Mouse (Mus musculus) liver, embryonic 16.5 days (tissue): Measurements from ENCODE around the gene Tspan17. TPM values are rescaled to one million over a fixed set of nuclear protein-coding genes. Genes with fewer than 3 reads are reported as not detected.

ENCODE experiments used
- ATAC-seq: fragments of 200-750 bp; cut with Nextera tagmentation; 2 replicates; pipeline ENCODE4 v1.8.0; 2017; ENCODE audit warnings: low read depth, mild to moderate bottlenecking, moderate number of reproducible peaks, moderate library complexity
- H3K27ac ChIP-seq: fragments of 300-500 bp; sonication (generic); 2 replicates; pipeline ENCODE4 v1.5.1; 2014; ENCODE audit warnings: mild to moderate bottlenecking, low read length
- H3K27me3 ChIP-seq: fragments of 300-500 bp; sonication (generic); 2 replicates; pipeline ENCODE4 v1.6.1; 2014; ENCODE audit warnings: low read depth, low read length, mixed read lengths; ENCODE audit not compliant: control insufficient read depth, insufficient read depth
- H3K36me3 ChIP-seq: fragments of 300-500 bp; sonication (generic); 2 replicates; pipeline ENCODE4 v1.6.1; 2014; ENCODE audit warnings: mild to moderate bottlenecking; ENCODE audit not compliant: control insufficient read depth, insufficient read depth
- H3K4me1 ChIP-seq: fragments of 300-500 bp; sonication (generic); 2 replicates; pipeline ENCODE4 v1.6.1; 2014; ENCODE audit warnings: low read depth, low read length, mixed read lengths; ENCODE audit not compliant: control insufficient read depth
- H3K4me2 ChIP-seq: fragments of 300-500 bp; sonication (generic); 2 replicates; pipeline ENCODE4 v1.6.1; 2014; ENCODE audit warnings: low read depth, low read length, mixed read lengths
- H3K4me3 ChIP-seq: fragments of 300-500 bp; sonication (generic); 2 replicates; pipeline ENCODE4 v1.5.1; 2014; ENCODE audit warnings: low read depth, mild to moderate bottlenecking, low read length
- H3K9ac ChIP-seq: fragments of 300-500 bp; sonication (generic); 2 replicates; pipeline ENCODE4 v1.6.1; 2014; ENCODE audit warnings: low read depth, low read length
- H3K9me3 ChIP-seq: fragments of 300-500 bp; sonication (generic); replicated peaks from 2 replicates; pipeline ENCODE4 v1.6.1; 2016; ENCODE audit warnings: low read length; ENCODE audit not compliant: control insufficient read depth
- WGBS: fragments of 180-500 bp; shearing (Covaris S2); extraction: QIAGEN DNeasy Blood & Tissue Kit; methylation state at CpG from one replicate; pipeline ENCODE4 v1.1.7; 2014; ENCODE audit not compliant: insufficient replicate concordance; 5-methylcytosine and 5-hydroxymethylcytosine counted together
- polyA plus RNA-seq: library from polyadenylated mRNA; unstranded; fragments of >200 nt; fragmentation: Nextera tagmentation; extraction: Ambion mirVana; gene quantifications from 2 replicates; pipeline ENCODE4 v1.2.1, GENCODE M21; 2015

The Tspan17 gene
- polyA plus RNA-seq, 1 experiment from 2014 or later = 1.4 TPM

DNA sequence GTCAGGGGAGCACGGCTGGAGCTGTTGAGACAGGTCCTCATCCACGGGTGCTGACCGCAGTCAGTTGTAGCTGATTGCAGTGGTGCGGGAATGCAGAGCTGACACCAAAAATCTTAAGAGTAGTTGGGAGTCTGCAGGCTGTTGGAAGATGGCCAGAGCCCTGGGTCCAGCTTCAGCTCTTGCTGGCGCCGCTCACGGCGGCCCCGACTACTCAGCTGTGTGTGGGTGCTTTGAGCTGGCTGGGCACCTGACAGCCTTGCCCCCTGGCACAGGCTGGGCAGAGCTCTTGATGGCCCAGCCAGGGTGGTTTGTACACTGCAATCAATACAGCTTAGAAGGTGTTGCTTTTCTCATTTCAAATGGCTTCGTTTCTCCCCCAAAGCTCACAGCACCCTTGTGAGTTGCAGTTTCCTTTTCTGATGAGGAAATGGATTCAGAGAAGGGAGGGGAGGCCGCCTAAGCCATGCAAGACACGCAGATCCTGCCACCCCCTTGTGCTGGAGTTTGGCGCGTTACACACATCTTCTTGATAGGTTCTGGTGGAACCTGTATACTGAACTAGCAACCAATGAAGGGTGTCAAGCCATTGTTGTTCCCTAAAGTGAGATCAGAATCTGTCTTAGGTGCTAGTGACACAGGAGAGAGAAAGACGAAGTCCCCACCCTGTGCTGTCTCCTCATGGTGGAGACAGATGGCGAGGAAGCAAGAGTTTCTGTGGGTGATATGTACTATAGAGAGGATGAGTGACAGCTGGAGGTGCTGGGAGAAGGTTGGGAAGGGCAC is 8.9 kb downstream of the Tspan17 start:
- H3K4me3 ChIP-seq = no peak overlapping the region
- H3K36me3 ChIP-seq = no peaks in the 10 kb centered on the region
- WGBS = 62% methylated on average over 16 of the region's 16 CpGs
- H3K4me1 ChIP-seq = no peaks in the 10 kb centered on the region
- no peak overlapping the region for H3K27ac ChIP-seq
- no peak for ATAC-seq
- H3K9me3 ChIP-seq = no peaks in the 10 kb centered on the region
- no peak overlapping the region for H3K9ac ChIP-seq
- no peak overlapping the region for H3K4me2 ChIP-seq
- H3K27me3 ChIP-seq = no peaks in the 10 kb centered on the region

DNA sequence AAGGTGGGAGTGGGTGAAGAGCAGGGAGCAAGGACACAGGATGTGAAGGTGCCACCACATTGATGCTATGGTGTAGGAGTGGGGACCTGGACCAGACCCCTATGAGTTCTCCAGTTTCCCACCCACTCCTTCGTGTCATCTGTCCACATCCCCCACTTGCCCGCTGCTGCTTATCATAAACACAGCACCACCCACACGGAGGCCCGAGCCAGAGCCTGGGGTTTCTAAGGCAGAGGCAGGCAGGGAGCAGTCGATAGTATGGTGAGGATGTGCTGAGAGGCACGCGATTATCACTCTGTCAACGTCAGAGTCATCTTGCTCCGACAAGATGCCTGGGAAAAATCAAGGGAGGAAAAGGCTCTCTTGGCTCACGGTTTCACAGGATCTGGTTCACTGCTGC is 9.6 kb downstream of the Tspan17 start:
- ATAC-seq = no peak
- Histone ChIP-seq H3K4me1 (no peaks in the 10 kb centered on the region), H3K9ac (no peak overlapping the region), H3K36me3 (no peaks in the 10 kb centered on the region), H3K27me3 (no peaks in the 10 kb centered on the region), H3K4me3 (no peak overlapping the region), H3K9me3 (no peaks in the 10 kb centered on the region), H3K27ac (no peak overlapping the region), H3K4me2 (no peak overlapping the region)
- 43% methylated on average over 10 of the region's 10 CpGs for WGBS

DNA sequence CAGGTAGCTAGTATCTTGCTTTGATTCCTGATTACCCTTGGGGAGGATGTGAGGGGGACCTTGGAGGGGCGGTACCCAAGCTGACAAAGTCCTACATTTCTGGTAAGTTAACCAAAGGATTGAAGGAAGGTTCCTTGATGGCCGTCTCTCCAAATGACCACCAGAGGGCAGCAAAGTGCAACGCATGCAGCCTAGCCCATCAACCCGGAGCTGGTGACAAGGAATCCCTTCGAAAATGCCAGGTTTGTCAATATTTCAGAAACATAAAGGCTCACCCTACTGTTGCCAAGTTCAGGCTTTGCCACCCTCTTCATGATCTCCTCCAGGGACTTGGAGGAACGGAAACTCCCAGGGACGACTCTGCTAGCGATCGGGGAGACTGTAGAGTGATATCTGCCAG is 10.5 kb downstream of the Tspan17 start:
- Histone ChIP-seq H3K36me3 (no peaks in the 10 kb centered on the region), H3K9me3 (no peaks in the 10 kb centered on the region), H3K9ac (no peak overlapping the region), H3K27me3 (no peaks in the 10 kb centered on the region), H3K27ac (no peak overlapping the region), H3K4me1 (no peaks in the 10 kb centered on the region), H3K4me3 (no peak overlapping the region), H3K4me2 (no peak overlapping the region)
- no peak for ATAC-seq
- 13% methylated on average over 9 of the region's 9 CpGs for WGBS

DNA sequence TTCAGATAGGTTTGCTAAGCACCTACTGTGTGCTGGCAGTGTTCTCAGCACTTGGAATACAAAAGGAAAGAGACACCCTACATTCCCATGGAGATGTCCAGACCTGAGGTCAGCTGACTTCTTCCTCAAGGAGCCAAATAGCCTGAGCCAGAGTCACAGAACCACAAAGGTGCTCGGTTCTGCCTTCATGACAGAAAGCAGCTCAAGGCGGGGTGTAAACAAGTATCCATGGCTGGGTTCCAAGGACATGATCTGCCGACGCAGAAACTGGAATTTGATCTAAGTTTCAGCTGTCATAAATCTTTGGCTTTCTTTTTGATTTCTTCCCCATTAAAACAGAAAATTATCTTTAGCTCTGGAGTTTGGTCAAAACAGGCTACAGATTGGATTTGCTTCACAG is 11.0 kb downstream of the Tspan17 start:
- no peaks in the 10 kb centered on the region for H3K4me1 ChIP-seq
- H3K9ac ChIP-seq = no peak overlapping the region
- no peak overlapping the region for H3K4me2 ChIP-seq
- no peaks in the 10 kb centered on the region for H3K27me3 ChIP-seq
- no peaks in the 10 kb centered on the region for H3K9me3 ChIP-seq
- 57% methylated on average over 4 of the region's 4 CpGs for WGBS
- H3K36me3 ChIP-seq = no peaks in the 10 kb centered on the region
- ATAC-seq = no peak
- H3K27ac ChIP-seq = no peak overlapping the region
- no peak overlapping the region for H3K4me3 ChIP-seq

DNA sequence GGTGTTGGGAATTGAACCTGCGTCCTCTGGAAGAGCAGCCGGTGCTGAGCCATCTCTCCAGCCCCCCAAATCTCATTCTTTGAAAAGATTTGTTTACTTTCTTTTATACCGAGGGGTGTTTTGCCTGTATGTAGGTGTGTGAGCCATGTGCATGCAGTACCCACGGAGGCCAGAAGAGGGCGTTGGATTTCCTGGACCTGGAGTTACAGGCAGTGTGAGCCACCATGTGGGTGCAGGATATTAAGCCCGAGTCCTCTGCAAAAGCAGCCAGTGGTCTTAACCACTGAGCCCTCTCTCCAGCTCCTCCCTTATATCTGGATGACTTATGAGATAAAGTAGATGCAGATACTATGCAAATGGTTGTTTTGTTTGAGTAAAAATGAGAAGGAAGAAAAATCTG is 13.8 kb downstream of the Tspan17 start:
- Histone ChIP-seq H3K4me3 (no peak overlapping the region), H3K9ac (no peak overlapping the region), H3K9me3 (no peaks in the 10 kb centered on the region), H3K4me2 (no peak overlapping the region), H3K27me3 (peaks cover 4% of the 10 kb centered on the region; the same call in 1 of the 2 replicates), H3K36me3 (no peaks in the 10 kb centered on the region), H3K27ac (no peak overlapping the region), H3K4me1 (no peaks in the 10 kb centered on the region)
- WGBS = 57% methylated on average over 6 of the region's 6 CpGs
- no peak for ATAC-seq

DNA sequence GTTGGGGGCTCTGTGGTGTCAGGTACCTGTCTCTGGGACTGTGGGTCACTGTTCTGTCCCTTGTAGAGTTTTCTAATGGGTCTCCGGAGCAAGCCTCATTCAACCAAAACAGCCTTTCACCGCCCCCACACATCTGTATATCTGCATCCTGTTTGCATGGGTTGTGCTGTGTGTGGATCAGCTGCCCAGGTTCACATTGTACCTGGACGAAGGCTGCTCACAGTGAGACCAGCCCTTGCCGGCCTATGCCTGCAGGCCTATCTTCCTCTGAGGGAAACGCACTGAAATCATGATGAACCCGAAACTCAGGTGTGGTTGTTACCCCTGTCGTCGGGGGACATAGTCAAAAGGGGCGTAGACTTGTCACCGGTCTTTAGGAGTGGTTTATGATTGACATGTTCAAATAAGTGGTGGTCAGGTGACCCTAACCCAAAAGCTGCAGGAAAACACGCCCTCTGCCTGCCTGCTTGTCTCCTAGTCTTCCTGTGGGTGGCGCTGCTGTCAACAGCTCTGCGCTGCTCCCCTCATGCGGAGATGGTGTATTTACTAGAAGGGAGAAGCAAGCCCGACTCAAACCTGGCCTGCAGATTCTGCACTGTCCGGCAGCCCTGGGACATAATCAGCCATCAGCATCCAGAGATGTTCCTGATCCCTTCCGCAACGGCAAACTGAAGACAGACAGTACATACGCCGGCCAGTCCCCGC is 16.1 kb downstream of the Tspan17 start:
- no peaks in the 10 kb centered on the region for H3K9me3 ChIP-seq
- H3K27me3 ChIP-seq = peaks cover 4% of the 10 kb centered on the region; the same call in 1 of the 2 replicates
- 37% methylated on average over 21 of the region's 21 CpGs for WGBS
- no peak overlapping the region for H3K27ac ChIP-seq
- no peaks in the 10 kb centered on the region for H3K4me1 ChIP-seq
- ATAC-seq = no peak
- no peak overlapping the region for H3K9ac ChIP-seq
- no peaks in the 10 kb centered on the region for H3K36me3 ChIP-seq
- no peak overlapping the region for H3K4me3 ChIP-seq
- H3K4me2 ChIP-seq = no peak overlapping the region

DNA sequence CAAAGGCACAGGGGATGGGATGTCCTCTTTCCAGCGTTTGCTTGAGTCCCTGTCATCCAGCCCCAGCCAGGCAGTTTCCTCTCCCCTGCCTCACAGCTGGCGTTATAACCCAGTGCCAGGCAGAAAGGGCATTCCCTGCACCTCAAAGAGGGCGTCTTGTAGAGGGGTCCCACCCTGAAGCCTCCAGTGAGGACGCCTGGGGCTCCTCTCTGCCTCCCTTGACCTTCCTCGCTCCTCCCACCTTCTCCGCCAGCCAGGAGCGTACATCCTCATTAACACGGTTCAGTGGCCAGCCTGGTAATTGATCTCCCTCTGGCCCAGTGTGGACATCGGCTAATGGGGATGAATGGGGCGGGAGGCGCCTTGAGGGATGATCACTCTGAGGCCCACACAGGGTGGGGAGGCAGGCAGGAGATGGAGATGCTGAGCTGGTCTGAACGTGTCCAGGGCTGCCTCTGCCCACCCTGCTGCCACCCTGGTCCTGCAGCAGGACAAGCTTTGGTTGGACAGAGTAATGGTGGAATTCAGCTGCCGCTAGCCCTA is 17.3 kb downstream of the Tspan17 start:
- 42% methylated on average over 13 of the region's 13 CpGs for WGBS
- ATAC-seq = no peak

DNA sequence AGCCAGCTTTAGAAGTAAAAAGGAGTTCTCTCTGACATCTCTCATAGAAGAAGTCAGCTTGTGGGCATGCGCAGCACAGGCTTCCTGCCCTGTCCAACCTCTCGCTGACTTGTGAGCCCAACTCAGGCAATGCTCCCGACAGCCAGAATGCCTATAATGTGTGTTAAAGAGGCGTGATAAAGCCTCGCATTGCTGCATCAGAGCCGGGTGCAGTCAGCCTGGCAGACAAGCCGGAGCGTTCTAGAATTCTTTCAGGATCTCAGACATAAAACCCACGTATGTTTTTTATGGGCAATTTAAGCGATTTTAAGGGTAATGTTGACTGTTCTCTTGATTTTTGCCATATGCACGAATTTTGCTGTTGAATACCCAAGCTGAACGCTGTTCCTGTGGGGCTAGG is 18.9 kb downstream of the Tspan17 start:
- ATAC-seq = no peak
- Histone ChIP-seq H3K27ac (no peak overlapping the region), H3K4me1 (no peaks in the 10 kb centered on the region), H3K36me3 (no peaks in the 10 kb centered on the region), H3K27me3 (peaks cover 4% of the 10 kb centered on the region; the same call in 1 of the 2 replicates), H3K9ac (no peak overlapping the region), H3K4me2 (no peak overlapping the region), H3K4me3 (no peak overlapping the region), H3K9me3 (no peaks in the 10 kb centered on the region)
- WGBS = 53% methylated on average over 12 of the region's 12 CpGs

More for the DNA sequence above, 17.3 kb downstream of the Tspan17 start:
- H3K4me2 ChIP-seq = no peak overlapping the region
- H3K4me1 ChIP-seq = no peaks in the 10 kb centered on the region
- no peak overlapping the region for H3K4me3 ChIP-seq
- H3K9ac ChIP-seq = no peak overlapping the region
- no peaks in the 10 kb centered on the region for H3K9me3 ChIP-seq
- H3K36me3 ChIP-seq = no peaks in the 10 kb centered on the region
- H3K27ac ChIP-seq = no peak overlapping the region
- H3K27me3 ChIP-seq = peaks cover 4% of the 10 kb centered on the region; the same call in 1 of the 2 replicates

GRCm38 (mm10) chr13:54811476-54811875 is 22.3 kb downstream of the Tspan17 start:
- Histone ChIP-seq H3K4me3 (no peak overlapping the region), H3K27ac (no peak overlapping the region), H3K4me2 (no peak overlapping the region), H3K9ac (no peak overlapping the region), H3K9me3 (no peaks in the 10 kb centered on the region), H3K36me3 (no peaks in the 10 kb centered on the region), H3K4me1 (no peaks in the 10 kb centered on the region), H3K27me3 (no peaks in the 10 kb centered on the region)
- ATAC-seq = no peak
- WGBS = 38% methylated on average over 7 of the region's 7 CpGs
